Mouse (Mus musculus) granulocyte monocyte progenitor cell, adult 5-6 weeks (primary cell): Measurements from ENCODE around the gene Tldc2. TPM values are rescaled to one million over a fixed set of nuclear protein-coding genes. Genes with fewer than 3 reads are reported as not detected.
A peak's percentile ranks its signal among the peaks of the same experiment; 100 is the strongest.

Experiments
- ATAC-seq: replicated peaks from 2 replicates; pipeline ENCODE4 v1.8.0; 2016; ENCODE audit warnings: mild to moderate bottlenecking, moderate TSS enrichment, inconsistent platforms; ENCODE audit not compliant: poor library complexity, severe bottlenecking
- total RNA-seq, 2 experiments: library from RNA; stranded (forward) in 1 of 2; stranded (reverse) in 1 of 2; fragments of 200-712, 200-1000 nt in 1 of 2; fragments of >200 nt in 1 of 2; fragmentation: Nextera tagmentation in 1 of 2; gene quantifications; 2 replicates each; pipeline ENCODE4 v1.2.3; 2014 to 2017

The Tldc2 gene
- total RNA-seq, 2 experiments from 2014 or later: not detected

- ATAC-seq: no peak; the same call in 1 of the 2 replicates
These were observed 9.7 kb upstream of the Tldc2 start for GRCm38 (mm10) chr2:157077160-157077559.

DNA sequence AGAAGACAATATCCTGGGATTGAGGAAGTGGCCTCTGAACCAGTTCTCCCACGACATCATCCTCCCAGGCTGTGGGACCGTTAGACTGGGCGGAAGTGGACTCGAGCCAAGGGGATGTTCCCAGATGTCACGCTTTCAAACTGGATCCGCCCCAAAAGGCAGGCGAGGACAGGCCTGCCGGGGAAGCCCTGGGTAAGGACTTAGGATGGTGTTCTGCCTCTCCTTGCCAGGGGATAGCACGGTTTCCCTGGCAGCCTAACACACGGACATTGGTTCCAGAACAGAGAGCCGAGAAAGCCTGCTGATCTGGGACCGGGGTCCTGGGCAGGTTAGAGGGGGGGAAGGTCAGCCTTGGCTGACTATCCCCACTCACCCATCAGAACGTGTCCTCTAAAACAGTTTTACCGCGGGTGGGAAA is 9.2 kb upstream of the Tldc2 start:
- ATAC-seq: peak; percentile 65

GRCm38 (mm10) chr2:157078059-157078792 is 8.6 kb upstream of the Tldc2 start:
- ATAC-seq: no peak

- peak; percentile 52 for ATAC-seq
These were observed 7.8 kb upstream of the Tldc2 start, which contains the start of gene Soga1 for GRCm38 (mm10) chr2:157078793-157079700. Gene Soga1, minus strand, starts transcription at chr2:157079254.

DNA sequence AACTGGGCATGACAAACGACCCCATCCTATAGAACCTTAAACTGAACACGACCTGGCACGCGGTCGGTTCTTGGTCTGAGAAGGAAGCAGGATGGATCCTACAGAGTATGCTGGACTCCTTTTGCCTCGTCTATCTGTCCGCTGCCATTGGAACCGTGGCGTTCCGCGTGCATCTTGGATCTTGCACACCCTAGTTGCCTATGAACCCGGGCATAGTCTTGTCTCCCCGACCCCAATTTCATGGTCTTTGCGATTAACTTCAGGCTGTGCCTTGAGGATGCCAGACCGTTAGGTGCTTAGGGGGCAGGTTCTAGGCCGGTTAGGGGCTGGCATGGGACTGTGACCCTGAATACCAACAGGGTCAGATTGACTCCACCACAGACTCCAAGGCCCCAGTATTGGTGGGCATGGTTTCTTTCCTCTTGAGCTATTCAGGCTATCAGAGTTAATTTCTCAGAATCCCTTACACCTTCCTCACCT is 7.1 kb upstream of the Tldc2 start:
- no peak for ATAC-seq

DNA sequence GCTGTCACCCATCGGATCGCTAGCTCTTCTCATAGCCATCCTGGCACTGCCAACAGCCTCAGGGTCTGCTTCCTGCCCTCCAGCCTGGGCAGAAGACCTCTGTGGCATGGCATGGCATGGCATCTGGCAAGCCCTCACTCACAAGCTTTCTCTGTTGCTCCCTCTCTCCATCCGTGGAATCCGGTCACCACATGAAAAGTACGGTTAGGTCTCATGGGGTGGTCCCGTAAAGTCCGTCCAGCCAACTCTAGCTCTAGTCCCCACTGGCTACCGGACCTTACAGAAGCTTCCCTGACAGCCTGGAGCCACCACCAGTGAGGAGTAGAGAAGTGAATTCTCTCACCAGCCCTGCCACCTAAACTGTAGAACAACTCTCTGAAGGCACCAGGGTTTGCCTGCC is 5.5 kb upstream of the Tldc2 start:
- ATAC-seq: no peak

DNA sequence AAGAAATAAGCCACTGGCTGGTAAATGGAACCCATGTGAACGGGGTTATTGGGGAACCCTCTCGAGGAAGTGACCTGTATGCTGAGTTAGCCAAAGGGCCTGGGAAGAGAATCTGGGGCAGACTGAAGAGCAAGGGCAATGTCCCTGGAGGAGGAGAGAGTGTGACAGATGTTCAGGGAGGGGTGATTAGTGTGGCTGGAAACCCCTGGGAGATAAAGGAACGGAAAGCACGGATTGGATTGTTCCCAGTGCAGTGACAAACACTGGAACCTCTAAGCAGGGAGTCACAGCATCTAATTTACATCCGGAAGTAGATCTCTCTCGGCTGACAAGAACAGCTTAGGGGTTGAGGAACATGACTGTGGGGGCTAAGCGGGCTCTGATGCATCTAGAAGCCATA is 4.9 kb upstream of the Tldc2 start:
- ATAC-seq: no peak

DNA sequence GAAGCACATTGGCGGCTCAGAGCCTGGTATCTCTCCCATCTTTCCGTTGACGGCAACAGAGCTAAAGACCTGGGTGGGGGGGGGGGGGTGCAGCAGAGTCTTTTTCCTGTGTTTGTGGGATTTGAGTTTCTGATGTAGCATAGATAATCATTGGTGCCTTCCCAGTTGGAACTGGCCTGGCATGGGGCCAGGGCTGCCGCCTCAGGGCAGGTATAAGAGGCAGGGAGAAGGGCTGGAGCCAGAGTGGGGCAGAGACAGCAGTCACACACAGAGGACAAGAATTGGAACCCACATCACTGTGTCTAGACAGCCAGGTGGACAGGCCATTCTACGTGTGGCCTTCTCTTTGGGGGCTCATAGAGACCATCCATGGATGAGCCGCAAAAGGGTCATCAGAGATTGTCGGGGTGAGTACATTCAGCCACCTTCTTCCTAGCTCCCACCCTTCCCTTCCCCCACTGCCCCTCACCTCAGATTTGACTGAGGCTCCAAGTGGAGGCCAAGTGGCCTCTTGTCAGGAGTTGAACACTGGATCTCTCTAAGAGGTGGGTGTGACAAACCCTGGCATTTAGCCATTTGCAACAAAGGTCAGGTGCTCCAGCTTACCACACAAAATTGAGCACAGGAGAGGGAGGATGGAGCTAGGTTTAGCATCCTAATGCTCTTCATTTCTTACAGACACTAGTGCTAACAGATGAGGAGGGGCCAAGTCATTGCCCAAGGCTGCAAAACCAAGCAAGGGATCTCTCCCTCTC is 1.8 kb upstream of the Tldc2 start:
- no peak for ATAC-seq

- no peak for ATAC-seq
These were observed 872 bp downstream of the Tldc2 start for GRCm38 (mm10) chr2:157087536-157088317.

DNA sequence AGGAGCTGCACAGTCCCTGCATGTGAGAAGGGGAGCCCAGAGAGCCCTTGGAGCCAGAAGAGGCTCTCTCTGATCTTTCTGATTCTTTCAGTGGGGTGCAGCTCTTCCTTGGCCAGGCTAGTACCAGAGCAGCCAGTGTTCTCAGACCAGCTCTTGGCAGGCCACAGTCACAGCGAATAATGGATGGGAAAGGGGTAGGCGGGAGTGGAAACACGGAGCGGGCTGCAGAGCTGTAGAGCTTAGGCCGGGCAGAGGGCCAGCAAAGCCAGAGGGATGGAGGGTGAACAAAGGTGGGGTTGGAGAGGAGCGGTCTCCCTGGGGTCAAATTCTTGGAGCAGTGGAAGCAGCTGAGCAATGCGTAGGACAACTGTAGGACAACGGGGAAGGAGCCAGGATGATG is 5.2 kb downstream of the Tldc2 start:
- no peak for ATAC-seq

DNA sequence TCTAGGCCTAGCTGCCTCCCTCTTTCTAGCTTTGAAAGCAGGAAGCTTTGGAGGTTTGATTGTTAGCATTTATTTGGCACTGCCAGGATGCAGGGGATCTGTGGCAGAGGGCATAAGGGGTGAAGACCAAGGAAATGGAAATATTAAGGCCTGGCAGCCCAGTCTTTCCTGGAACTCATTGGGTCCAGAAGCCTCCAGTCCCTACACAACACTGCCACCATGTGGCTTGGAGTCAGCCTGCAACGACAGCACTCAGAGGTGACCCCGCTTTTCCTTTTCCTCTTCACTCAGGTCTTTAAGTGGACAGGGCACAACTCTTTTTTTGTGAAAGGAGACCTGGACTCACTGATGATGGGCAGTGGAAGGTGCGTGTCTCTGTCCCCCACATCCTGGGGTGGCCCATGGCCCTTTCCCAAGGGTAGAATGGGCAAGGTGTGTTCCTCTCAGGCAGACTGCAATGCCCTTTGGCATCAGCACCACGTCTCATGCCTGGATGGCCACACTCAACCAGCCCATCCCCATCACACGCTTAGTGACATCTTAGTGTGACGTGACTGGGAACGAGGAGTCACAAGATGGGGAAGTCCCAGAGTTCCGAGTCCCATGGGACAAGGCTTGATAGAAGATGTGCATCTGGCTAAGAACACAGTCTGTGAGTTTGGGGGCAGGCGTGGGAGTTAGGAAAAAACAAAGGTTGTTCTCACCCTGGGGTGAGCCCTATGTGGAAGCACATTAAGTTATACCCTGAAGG is 8.3 kb downstream of the Tldc2 start:
- ATAC-seq: peak; percentile 79

GRCm38 (mm10) chr2:157099532-157100318 is 12.9 kb downstream of the Tldc2 start:
- ATAC-seq: no peak

DNA sequence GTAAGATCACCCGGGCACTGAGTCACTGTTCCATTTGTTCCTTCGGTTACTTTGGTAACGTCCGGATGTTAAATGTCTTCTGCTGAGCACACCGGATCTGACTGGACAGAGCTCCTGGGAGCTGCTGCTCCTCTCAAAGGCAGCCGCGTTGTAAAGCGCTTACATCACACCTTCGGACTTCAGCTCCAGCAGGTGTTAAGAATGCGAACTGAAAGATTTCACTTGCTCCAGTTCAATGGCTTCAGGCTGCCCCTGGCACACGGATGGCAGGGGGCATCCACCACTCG is 13.4 kb downstream of the Tldc2 start:
- ATAC-seq: no peak

DNA sequence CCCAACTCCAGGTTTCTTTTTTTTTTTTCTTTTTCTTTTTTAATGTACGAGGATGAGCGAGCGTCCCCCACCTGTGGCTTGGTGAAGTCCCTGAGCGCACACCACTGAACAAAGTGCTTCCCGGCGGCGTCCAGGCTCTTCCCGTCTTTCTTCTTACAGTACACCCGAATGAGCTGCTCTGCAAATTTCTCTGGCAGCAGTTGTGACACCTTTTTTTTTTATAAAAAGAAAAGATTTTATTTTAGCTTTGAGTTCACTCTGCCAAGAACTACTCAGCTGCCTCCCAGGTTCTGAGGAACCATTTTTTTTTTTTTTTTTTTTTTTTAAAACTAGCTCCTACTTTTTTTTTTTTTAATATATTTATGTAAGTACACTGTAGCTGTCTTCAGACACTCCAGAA is 14.8 kb downstream of the Tldc2 start:
- ATAC-seq: no peak

- ATAC-seq: no peak
These were observed 15.4 kb downstream of the Tldc2 start for GRCm38 (mm10) chr2:157102256-157102655.

- ATAC-seq: no peak
These were observed 17.6 kb downstream of the Tldc2 start for GRCm38 (mm10) chr2:157104454-157104853.

GRCm38 (mm10) chr2:157108236-157108635 is 21.4 kb downstream of the Tldc2 start:
- peak; percentile 81 for ATAC-seq

DNA sequence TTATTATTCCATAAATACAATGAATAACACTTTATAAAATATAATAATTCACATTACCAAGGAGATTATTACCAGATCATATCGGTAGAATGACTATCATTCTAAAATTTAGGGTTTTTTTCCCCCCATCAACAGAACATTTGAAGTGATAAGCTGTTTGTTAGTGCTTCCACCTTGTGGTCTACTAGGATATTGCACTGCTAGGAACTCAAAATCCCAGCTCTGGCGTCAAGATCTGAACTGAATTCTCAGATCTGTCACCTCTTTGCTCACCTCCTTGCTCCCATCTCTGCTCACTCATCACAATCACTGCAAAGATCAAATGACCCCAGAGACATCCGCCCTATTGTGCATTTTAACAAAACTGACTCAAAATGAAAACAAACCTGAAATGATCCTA is 30.1 kb downstream of the Tldc2 start:
- ATAC-seq: peak; percentile 63; the same call in 1 of the 2 replicates
